Mouse (Mus musculus) myocyte (in vitro differentiated cells): ENCODE measurements around the gene Cox15.

Experiments
- CEBPB ChIP-seq: IDR thresholded peaks from 2 replicates; pipeline ENCODE4 v1.6.1; 2011; ENCODE audit warnings: mild to moderate bottlenecking, moderate library complexity; ENCODE audit not compliant: poor library complexity, insufficient read depth, severe bottlenecking
- E2F4 ChIP-seq: IDR thresholded peaks from one replicate; pipeline ENCODE4 v1.6.1; 2011; ENCODE audit warnings: mild to moderate bottlenecking, control low read depth, moderate library complexity; ENCODE audit not compliant: insufficient read depth
- MAX ChIP-seq: IDR thresholded peaks from one replicate; pipeline ENCODE4 v1.6.1; 2011; ENCODE audit warnings: low read depth, mild to moderate bottlenecking, control low read depth
- MYOD1 ChIP-seq, 3 experiments: IDR thresholded peaks; one replicate each; pipeline ENCODE4 v1.6.1; 2011; ENCODE audit warnings: control low read depth in 2 of 3, low read depth in 2 of 3, mild to moderate bottlenecking in 2 of 3, moderate library complexity in 1 of 3; ENCODE audit not compliant: insufficient read length in 2 of 3, control insufficient read depth in 1 of 3
- MYOG ChIP-seq, 3 experiments: IDR thresholded peaks; one replicate each; pipeline ENCODE4 v1.6.1; 2011; ENCODE audit warnings: control low read depth in 2 of 3, low read depth in 2 of 3, mild to moderate bottlenecking in 2 of 3; ENCODE audit not compliant: insufficient read length in 2 of 3, control insufficient read depth in 1 of 3, insufficient read depth in 1 of 3
- POLR2A ChIP-seq: IDR thresholded peaks from one replicate; pipeline ENCODE4 v1.6.1; 2011; ENCODE audit warnings: low read depth, mild to moderate bottlenecking, control low read depth, moderate library complexity; ENCODE audit not compliant: insufficient read length
- POLR2AphosphoS2 ChIP-seq: IDR thresholded peaks from one replicate; pipeline ENCODE4 v1.6.1; 2011; ENCODE audit warnings: low read depth, control low read depth; ENCODE audit not compliant: insufficient read length
- REST ChIP-seq: IDR thresholded peaks from one replicate; pipeline ENCODE4 v1.6.1; 2011; ENCODE audit warnings: mild to moderate bottlenecking, control low read depth, moderate library complexity; ENCODE audit not compliant: insufficient read depth, insufficient read length
- SRF ChIP-seq: IDR thresholded peaks from one replicate; pipeline ENCODE4 v1.6.1; 2011; ENCODE audit warnings: low read depth; ENCODE audit not compliant: control insufficient read depth, insufficient read length
- TCF12 ChIP-seq: IDR thresholded peaks from one replicate; pipeline ENCODE4 v1.6.1; 2011; ENCODE audit warnings: mild to moderate bottlenecking, control low read depth; ENCODE audit not compliant: poor library complexity, insufficient read depth, severe bottlenecking
- TCF3 ChIP-seq: IDR thresholded peaks from one replicate; pipeline ENCODE4 v1.6.1; 2011; ENCODE audit warnings: low read depth, control low read depth; ENCODE audit not compliant: insufficient read length
- USF1 ChIP-seq: IDR thresholded peaks from one replicate; pipeline ENCODE4 v1.6.1; 2011; ENCODE audit warnings: low read depth, mild to moderate bottlenecking, control low read depth, moderate library complexity

GRCm38 (mm10) chr19:43730037-43730428 is 22.8 kb downstream of the Cox15 start:
- TF ChIP-seq MAX (no peak), TCF3 (no peak), POLR2A (no peak), E2F4 (no peak), TCF12 (no peak), MYOG (IDR thresholded peaks at IDR 0.05; ENCODE audit: control insufficient read depth in 1 of 3, insufficient read depth in 1 of 3, insufficient read length in 2 of 3, low read depth in 2 of 3) (no peak), MYOD1 (IDR thresholded peaks at IDR 0.05; ENCODE audit: control insufficient read depth in 1 of 3, insufficient read length in 2 of 3, low read depth in 2 of 3) (no peak), USF1 (no peak), CEBPB (no peak), SRF (no peak), POLR2AphosphoS2 (no peak), REST (no peak)
